Mouse (Mus musculus) heart, adult 9 months (tissue): ENCODE data around the gene Lpar1.

ENCODE experiments used
- DNase-seq, 2 experiments: peaks; one replicate each; pipeline ENCODE4 v3.0.0; 2022; ENCODE audit warnings: low spot score in 2 of 2

The Lpar1 gene

DNA sequence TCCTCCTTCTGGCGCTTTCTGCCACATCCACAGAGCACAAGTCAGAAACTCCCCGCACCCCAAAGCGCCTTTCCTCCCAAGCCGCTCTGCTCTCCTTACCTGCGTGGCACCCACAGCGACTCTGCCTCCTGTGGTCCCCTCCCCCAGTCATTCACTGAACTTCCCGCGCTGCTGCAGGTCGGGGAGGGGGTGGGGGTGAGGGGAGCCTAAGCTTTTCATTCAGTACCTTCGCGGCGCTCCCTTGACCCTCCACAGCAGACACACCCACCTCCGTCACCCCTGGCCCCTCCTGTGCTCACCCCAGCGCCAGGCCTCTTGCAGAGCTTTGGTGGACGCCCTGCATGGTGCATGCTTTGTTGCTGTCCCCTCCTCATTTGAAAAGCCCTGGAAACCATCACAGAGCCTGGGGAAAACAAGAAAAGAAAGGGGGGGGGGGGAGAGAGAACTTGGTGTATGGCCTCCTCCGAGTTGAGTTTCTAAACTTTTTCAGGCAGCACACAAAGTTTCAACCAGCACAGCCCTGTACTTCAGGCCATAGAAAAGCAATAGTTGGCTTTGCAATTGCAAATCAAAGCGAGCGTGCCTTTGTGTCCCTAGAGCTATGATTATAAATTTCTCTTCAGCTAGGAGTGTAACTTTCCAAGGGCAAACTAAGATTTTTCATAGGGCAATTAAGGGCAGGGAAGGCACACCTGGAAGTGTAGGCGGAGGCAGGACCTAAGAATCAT, at the start of gene Lpar1:
TSS of gene Lpar1 (minus strand) at position 268 of the 728 bp plus-strand sequence.
- no peak for DNase-seq

- DNase-seq, result no peak
Measured at GRCm38 (mm10) chr4:58585942-58586341, 32.2 kb upstream of the Lpar1 start.

GRCm38 (mm10) chr4:58581191-58581590, 27.5 kb upstream of the Lpar1 start:
- no peak for DNase-seq

- no peak for DNase-seq
Measured at GRCm38 (mm10) chr4:58580516-58580915, 26.8 kb upstream of the Lpar1 start.

GRCm38 (mm10) chr4:58580098-58580497, 26.4 kb upstream of the Lpar1 start:
- no peak for DNase-seq

DNA sequence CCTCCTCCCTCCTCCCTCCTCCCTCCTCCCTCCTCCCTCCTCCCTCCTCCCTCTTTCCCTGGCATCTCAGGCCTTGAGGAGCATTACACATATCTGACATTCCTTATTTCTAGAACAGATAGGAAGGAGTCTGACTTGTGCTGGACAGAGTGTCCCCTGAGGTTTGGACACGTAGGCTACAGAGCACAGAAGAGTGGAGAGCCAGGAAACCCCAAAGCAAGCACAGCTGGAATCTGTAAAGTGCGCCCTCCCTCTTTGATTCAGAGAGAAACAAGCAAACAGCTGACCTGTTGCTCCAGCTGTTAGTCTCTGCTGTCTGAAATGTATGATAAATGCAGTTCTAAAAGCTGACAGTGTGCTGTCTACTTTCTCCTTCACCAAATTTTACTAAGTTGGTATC, 24.8 kb upstream of the Lpar1 start:
- peak; percentile 60 to 68 for DNase-seq

DNA sequence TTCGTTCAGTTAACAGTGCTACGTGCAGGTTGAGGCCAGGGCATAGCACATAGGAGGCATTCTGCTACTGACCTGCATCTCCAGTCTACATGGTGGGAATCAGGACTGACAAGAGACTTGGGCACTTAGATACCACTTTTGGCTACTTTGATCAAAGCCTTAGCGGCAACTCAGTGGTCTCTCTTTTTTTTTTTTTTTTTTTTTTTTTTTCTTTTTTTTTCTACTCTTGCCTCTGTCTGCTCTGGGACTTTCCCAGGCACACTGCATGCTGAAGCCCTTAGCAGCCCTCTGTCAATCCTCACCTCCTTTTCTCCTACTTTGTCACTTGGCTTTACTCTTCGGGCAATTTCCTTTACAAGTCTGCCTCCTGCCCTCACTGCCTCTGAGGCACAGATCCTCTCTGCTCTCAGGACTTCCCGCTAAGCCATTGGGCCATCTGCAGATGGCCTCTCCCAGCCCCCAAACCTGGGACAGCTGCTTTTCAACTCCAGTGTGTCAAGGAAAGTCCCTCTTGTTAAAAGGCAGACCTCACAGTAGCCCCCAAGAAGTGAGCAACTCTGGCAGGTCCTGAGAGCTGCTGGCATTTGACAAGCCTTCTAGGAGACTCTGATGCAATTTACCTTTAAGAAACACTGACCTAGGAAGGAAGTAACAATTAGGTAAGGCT, 23.8 kb upstream of the Lpar1 start:
- no peak for DNase-seq

DNA sequence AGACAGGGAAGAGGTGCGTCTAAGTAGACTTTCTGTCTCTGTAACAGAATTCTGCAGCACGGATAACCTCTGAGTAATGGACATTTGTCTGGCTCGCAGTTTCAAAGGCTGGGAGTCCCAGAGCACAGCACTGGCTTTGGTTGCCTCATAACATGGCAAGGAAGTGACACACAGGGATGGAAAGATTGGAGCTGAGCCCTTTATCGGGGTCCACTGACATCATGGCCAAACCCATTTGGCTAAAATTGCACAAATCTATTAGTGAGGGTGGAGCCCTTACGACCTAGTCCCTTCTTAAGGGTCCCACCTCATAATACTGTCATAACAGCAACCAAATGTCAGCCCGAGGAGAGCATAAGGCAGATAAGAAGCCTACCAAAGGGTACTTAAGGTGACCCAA, 22.1 kb upstream of the Lpar1 start:
- peak; percentile 63 to 77 for DNase-seq

GRCm38 (mm10) chr4:58574024-58574423, 20.3 kb upstream of the Lpar1 start:
- DNase-seq, result no peak

DNA sequence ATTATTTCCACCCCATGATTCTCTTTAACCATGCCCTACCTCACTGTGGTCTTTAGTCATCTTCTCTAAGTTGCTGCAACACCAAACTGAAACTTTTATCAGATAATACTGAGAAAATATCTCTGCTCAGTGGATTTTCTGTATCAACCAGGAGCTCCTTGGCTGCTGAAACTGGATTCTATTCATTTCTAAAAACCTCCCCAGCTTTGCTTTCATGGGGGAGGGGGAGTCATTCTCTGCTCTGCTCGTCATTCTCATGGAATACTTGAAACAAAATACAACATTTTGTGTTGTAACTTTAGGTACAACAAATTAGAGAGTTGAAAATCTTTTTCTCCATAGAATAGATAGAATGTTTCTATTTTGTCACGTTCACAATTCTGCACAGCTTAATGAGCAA, 18.7 kb upstream of the Lpar1 start:
- no peak for DNase-seq

DNA sequence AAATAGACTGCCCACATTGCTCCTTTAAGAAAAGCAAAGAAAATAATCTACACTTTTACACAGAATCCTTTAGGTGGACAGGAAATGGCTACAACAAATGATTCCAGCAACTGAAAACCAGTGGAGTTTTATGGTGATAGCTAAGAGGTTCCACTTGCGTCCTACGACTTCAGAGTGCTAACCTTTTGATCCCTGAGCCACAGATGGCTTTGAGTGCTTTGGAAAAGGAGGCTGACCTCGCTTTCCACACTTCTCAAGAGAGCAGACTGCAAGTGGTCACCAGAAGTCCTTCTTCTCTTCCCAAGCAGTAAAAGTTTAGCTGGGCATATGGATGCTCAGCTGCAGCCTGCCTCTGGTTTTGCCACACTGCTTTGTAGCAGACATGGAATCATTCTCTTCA, 18.0 kb upstream of the Lpar1 start:
- no peak for DNase-seq

- DNase-seq, result no peak
Measured at GRCm38 (mm10) chr4:58571232-58571631, 17.5 kb upstream of the Lpar1 start.

DNA sequence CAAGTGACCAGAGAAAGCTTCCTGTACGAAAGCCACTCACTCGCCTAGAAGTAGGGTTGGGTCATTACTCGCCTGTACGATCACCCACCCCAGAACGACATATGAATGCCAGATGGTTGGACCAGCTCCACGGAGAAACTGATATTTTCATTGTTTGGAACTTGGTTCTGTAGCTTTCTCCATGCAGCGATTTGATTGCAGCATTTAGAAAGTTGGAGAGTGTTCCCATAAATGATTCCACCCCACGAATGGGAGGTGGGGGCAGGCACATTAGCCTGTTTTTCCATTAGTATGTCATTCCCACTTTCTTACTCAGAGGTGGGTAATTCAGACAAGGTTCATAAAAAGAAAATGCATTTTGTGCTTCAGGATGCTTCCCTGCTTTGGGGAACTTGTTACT, 14.8 kb upstream of the Lpar1 start:
- DNase-seq, result peak; percentile 47 to 57

- DNase-seq, result no peak
Measured at GRCm38 (mm10) chr4:58562776-58563175, 9.1 kb upstream of the Lpar1 start.

DNA sequence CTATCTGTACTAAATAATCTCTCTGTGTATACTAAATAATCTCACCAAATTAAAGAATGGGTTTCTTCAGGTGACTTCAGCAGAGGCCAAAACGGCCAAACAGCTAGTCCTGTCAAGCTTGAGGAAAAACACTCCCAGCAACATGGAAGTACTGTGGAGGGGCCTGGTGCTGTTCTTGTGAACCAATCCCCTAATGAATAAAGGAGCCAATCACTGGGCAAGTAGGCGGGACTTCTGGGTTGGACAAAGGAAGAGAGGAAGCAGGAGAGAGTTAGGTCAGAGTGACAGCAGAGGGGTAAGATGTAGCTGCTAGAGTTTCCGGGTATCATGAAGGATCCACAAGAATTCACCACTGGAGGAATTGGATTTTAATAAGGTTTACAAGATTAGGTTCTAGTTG, 3.3 kb upstream of the Lpar1 start:
- no peak for DNase-seq

DNA sequence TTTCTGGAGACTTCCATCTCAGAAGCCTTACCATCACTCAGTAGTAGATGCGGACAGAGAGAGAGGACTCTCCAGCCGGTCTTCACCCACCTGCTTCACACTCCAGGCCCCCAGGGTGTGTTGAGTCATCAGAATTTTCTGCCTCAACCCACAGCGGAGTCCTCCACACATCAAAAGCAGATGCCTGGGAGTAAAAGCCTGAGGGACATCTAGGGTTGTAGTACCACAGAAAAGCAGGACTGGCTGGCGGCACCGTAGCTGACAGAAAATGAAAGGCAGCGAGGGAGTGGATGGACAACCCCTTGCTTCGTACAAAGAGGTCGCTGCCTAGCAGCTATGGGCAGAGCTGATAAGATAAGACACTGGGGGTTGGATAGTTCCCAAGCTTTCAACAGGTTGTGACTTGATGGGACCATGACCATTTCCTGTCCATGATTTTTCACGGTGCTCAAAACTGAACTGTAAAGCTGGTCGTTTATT, 701 bp upstream of the Lpar1 start:
- no peak for DNase-seq

GRCm38 (mm10) chr4:58552731-58553630, 717 bp downstream of the Lpar1 start:
- peak; percentile 75 to 77 for DNase-seq

GRCm38 (mm10) chr4:58552229-58552628, 1.5 kb downstream of the Lpar1 start:
- DNase-seq, result peak in 1 of 2 experiments; percentile 15

DNA sequence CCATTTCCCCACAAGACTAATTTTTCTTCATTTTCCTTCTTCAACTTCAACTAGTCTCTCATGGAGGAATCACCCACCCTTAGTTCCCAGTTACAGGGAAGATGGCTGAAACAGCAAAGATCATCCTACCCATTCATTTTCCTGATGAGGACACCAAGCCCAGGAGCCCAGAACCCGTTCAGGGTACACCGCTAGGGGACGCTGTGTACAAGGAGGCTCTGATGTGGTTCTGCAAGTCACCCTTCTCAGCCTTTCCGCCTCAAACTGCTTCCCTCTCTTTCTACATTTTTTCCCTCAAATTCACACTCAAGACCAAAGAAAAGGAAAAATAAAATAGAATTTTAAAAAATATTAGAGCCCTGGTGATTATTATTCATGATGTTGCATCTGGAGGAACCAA, 1.9 kb downstream of the Lpar1 start:
- DNase-seq, result peak; percentile 35 to 71

DNA sequence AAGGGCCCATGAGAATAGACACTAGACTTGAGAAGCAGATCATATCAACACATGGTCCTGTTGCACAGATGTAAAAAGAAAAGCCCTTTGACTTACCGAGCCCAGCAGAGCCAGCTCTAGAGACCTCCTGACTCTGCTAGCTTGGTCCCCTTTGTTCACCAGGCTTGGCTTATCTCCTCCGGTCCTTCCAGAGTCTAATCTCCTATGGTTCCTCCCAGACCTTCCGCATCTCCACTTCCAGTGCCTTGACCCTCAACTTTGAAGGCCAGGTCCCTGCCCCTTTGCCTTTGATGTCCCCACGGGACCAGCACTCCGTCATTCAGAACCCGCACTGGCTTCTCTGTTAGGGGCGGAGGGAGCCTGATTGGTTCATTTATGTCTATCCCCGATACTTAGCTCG, 6.0 kb downstream of the Lpar1 start:
- no peak for DNase-seq

DNA sequence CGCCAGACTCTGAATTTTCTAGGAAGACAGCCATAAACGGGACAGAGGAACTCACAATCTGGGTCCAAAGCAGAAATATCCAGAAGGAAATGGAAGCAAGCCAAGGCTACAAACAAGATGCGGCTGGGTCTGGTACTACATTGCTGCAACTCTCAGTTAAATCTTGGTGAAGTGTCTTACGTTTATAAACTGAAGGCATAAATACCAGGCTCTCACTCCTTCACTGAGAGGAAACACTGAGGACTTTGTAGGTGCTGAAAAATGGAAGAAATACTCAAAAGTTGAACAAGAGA, 6.5 kb downstream of the Lpar1 start:
- DNase-seq, result peak; percentile 17 to 22

DNA sequence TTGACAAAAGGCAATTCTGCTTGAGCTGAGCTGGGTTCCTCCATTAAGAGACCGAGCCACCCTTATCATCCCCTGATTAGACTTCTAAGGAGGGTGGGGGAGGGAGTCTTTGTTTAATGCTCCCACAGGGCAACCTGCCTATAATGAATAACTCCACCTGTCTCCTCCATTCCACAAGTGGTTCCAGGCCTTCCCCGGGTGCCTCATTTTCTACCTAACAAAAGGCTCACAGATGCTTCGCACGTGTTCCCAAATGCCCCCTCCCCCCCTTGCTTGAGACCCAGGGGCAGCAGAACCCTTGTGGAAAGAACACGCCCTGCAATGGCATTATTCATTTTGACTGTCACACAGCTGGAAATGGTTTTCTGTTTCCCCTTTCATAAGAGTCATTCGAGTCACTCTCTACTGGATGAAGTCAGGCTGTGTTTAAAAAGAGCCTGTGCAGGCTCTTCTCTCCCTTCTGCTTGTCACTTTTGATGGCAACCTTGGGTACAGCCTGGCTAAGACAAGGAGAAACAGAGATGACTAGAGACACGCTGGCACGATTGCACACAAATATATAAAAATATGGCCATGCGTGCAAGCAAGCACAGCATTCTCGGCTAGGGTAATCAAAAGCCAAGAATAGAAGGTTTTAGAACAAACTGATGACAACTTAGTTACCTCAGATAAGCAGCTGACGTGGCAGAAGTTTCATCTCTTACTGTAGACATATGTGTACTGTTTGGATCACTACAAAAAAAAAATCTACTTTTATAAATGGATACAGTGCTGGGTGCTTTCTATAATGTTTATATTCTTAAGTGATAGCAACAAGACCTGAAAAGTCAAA, 7.0 kb downstream of the Lpar1 start:
- DNase-seq, result peak; percentile 6 to 24
